Mouse (Mus musculus): ENCODE data around the gene Slc30a10. TPM values are rescaled to one million over a fixed set of nuclear protein-coding genes. Genes with fewer than 3 reads are reported as not detected.

The Slc30a10 gene
- total and polyA plus RNA-seq, 2 experiments, result 7.6 to 26.6 TPM

DNA sequence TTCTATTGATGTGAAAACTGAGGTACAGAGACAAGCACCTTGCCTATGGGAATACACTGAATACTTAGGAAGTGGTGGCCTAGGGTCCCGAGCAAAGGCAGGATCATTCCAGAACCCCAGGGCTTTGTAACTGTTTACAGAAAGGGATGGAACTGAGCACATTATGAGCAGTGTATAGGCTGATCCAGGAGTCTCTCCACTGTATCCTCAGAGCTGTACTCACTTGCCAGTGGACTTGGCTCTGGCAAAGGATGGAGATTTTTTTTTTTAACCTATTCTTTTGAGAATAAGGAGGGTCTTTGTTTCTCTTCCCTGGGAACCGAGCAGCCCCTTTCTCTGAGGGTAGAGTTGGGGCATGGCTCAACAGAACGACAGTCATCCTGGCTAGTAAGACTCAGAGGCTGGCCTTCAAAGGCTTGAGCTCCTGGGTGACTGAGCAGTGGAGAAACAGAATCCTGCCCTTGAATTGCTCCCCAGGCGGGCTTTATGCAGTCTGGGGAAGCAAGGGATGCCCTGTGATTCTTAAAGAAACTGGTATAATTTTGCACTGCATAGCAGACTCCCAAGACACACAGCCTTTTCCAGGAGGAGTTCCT lies 38.9 kb downstream of the Slc30a10 start:
- TF ChIP-seq POLR2A (IDR thresholded peaks at IDR 0.05; ENCODE audit: extremely low read depth, insufficient read depth, low read length), result no peak
- TF ChIP-seq CTCF (IDR thresholded peaks at IDR 0.05; ENCODE audit: low read depth, low read length), result no peak
- 72% methylated on average over 4 of the region's 4 CpGs for WGBS
- no peaks in the 10 kb centered on the region for H3K4me1 ChIP-seq (ENCODE audit: control insufficient read depth, insufficient read depth, low read length)
- no peaks in the 10 kb centered on the region for H3K36me3 ChIP-seq (ENCODE audit: control insufficient read depth, insufficient read depth, low read length)
- H3K27me3 ChIP-seq (ENCODE audit: control insufficient read depth, insufficient read depth, low read length), result no peaks in the 10 kb centered on the region
- no peak overlapping the region for H3K4me3 ChIP-seq (ENCODE audit: insufficient read depth, low read depth, low read length)
- no peak overlapping the region for H3K27ac ChIP-seq (replicated peaks; ENCODE audit: insufficient read depth, low read depth, low read length)
- no peak for DNase-seq (ENCODE audit: extremely low read depth, low read depth, low spot score)
- H3K9ac ChIP-seq (ENCODE audit: low read depth, low read length), result no peak overlapping the region
- H3K79me2 ChIP-seq (ENCODE audit: control insufficient read depth, insufficient read depth, low read length), result no peaks in the 10 kb centered on the region

DNA sequence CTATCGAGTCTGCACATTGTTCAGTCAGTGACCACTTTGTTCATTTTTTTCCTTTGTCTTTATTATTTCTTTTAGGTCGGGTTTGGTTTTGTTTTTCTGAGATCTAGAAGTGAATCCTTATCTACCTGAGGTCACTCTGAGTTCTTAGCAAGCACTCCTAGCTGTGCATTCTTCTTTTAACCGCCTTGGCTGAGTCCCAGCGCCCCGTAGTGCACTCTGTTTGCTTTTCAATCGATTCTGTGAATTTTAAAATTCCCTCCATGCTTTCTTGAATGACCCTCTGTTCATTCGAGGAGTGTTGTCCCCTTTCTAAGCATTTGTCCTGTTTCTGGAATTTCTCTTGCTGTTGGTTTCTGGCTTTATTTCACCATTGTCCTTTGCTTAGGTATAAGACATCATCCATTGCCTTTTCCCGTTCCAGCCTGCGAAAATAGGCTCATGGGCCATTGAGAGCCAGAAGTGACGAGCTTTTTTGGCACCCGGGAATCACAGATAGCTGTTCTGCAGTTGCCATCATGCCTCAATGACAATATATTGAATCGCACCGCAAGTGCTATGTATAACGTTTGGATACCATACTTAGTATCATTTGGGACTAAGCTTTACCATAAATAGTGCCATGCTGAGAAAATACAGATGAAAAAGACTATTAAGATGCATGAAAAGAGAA lies 42.3 kb downstream of the Slc30a10 start:
- TF ChIP-seq POLR2A (IDR thresholded peaks at IDR 0.05; ENCODE audit: extremely low read depth, insufficient read depth, low read length), result no peak
- TF ChIP-seq CTCF (IDR thresholded peaks at IDR 0.05; ENCODE audit: low read depth, low read length), result no peak
- H3K79me2 ChIP-seq (ENCODE audit: control insufficient read depth, insufficient read depth, low read length), result no peaks in the 10 kb centered on the region
- H3K27ac ChIP-seq (replicated peaks; ENCODE audit: insufficient read depth, low read depth, low read length), result no peak overlapping the region
- 62% methylated on average over 14 of the region's 14 CpGs for WGBS
- no peaks in the 10 kb centered on the region for H3K27me3 ChIP-seq (ENCODE audit: control insufficient read depth, insufficient read depth, low read length)
- no peaks in the 10 kb centered on the region for H3K36me3 ChIP-seq (ENCODE audit: control insufficient read depth, insufficient read depth, low read length)
- H3K9ac ChIP-seq (ENCODE audit: low read depth, low read length), result no peak overlapping the region
- no peak overlapping the region for H3K4me3 ChIP-seq (ENCODE audit: insufficient read depth, low read depth, low read length)
- DNase-seq (ENCODE audit: extremely low read depth, low read depth, low spot score), result no peak
- no peaks in the 10 kb centered on the region for H3K4me1 ChIP-seq (ENCODE audit: control insufficient read depth, insufficient read depth, low read length)

DNA sequence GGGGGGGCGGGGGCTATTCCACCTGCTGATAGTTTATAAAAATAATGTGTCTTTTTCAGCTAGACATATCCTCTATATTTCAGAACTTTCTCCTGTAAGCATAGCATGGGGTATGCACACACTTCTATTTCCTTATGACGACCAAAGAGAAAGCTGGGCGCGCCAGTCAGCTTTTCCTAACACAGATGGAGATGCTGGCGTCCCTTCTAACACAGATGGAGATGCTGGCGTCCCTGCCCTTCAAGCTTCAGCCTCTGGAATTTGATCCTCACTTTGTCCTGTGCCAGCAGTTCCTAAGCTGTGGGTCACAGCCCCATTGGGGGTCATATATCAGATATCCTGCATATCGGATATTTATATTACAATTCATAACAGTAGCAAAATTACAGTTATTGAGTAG lies 46.0 kb downstream of the Slc30a10 start:
- 84% methylated on average over 7 of the region's 7 CpGs for WGBS
- TF ChIP-seq CTCF (IDR thresholded peaks at IDR 0.05; ENCODE audit: low read depth, low read length) (no peak), POLR2A (IDR thresholded peaks at IDR 0.05; ENCODE audit: extremely low read depth, insufficient read depth, low read length) (no peak)
- Histone ChIP-seq H3K27me3 (ENCODE audit: control insufficient read depth, insufficient read depth, low read length) (no peaks in the 10 kb centered on the region), H3K27ac (replicated peaks; ENCODE audit: insufficient read depth, low read depth, low read length) (no peak overlapping the region), H3K9ac (ENCODE audit: low read depth, low read length) (no peak overlapping the region), H3K4me1 (ENCODE audit: control insufficient read depth, insufficient read depth, low read length) (no peaks in the 10 kb centered on the region), H3K36me3 (ENCODE audit: control insufficient read depth, insufficient read depth, low read length) (no peaks in the 10 kb centered on the region), H3K79me2 (ENCODE audit: control insufficient read depth, insufficient read depth, low read length) (no peaks in the 10 kb centered on the region), H3K4me3 (ENCODE audit: insufficient read depth, low read depth, low read length) (no peak overlapping the region)
- no peak for DNase-seq (ENCODE audit: extremely low read depth, low read depth, low spot score)

DNA sequence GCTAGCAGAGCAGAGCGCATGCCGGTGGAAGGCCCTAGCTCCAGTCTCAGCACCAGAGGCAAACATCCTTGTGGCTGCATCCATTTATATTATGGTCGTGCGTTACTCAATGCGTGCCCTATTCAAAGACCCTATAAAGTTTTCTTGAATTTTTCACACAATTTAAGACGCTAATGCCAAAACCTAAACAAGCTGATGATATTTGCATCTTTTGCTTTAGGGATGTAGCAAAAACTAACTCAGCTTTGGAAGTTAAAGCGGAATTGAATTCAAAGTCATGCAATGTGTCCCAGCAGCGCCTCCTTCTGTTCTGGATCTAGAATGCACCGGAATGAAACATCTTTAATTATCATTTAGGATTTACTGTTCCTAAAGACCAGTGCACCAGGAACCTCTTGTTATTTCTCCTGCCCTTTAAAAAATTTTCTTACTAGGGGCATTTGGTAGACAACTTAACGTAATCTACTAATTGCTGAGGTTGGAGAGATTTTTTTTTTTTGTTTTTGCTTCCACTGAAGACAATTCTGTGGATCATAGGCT lies 47.2 kb downstream of the Slc30a10 start:
- peak; percentile 33 for DNase-seq (ENCODE audit: extremely low read depth, low read depth, low spot score)
- 35% methylated on average over 10 of the region's 10 CpGs for WGBS
- no peaks in the 10 kb centered on the region for H3K79me2 ChIP-seq (ENCODE audit: control insufficient read depth, insufficient read depth, low read length)
- no peak overlapping the region for H3K9ac ChIP-seq (ENCODE audit: low read depth, low read length)
- peak; percentile 45 for TF ChIP-seq CTCF (IDR thresholded peaks at IDR 0.05; ENCODE audit: low read depth, low read length)
- no peak for TF ChIP-seq POLR2A (IDR thresholded peaks at IDR 0.05; ENCODE audit: extremely low read depth, insufficient read depth, low read length)
- no peaks in the 10 kb centered on the region for H3K4me1 ChIP-seq (ENCODE audit: control insufficient read depth, insufficient read depth, low read length)
- no peak overlapping the region for H3K27ac ChIP-seq (replicated peaks; ENCODE audit: insufficient read depth, low read depth, low read length)
- no peaks in the 10 kb centered on the region for H3K36me3 ChIP-seq (ENCODE audit: control insufficient read depth, insufficient read depth, low read length)
- no peak overlapping the region for H3K4me3 ChIP-seq (ENCODE audit: insufficient read depth, low read depth, low read length)
- H3K27me3 ChIP-seq (ENCODE audit: control insufficient read depth, insufficient read depth, low read length), result no peaks in the 10 kb centered on the region

DNA sequence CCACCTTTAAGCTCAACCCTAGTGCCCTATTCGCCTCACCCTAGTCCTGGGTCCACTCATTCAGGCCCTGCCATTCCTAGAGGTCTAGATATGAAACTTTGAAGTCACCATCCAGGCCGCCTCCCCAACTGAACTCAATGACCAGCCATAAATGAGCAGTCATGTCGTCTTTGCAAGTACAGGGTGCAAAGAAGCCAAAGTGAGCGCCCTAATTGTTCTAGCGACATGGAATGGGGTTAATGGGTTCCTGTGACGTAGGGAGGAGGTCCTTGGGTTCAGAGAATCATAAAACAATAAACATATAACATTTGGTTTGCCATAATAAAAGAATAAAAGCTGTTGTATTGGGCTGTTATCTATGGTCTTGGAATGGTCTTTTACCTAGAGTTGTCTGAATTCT lies 47.9 kb downstream of the Slc30a10 start:
- TF ChIP-seq CTCF (IDR thresholded peaks at IDR 0.05; ENCODE audit: low read depth, low read length), result no peak
- no peak for TF ChIP-seq POLR2A (IDR thresholded peaks at IDR 0.05; ENCODE audit: extremely low read depth, insufficient read depth, low read length)
- Histone ChIP-seq H3K27ac (replicated peaks; ENCODE audit: insufficient read depth, low read depth, low read length) (no peak overlapping the region), H3K27me3 (ENCODE audit: control insufficient read depth, insufficient read depth, low read length) (no peaks in the 10 kb centered on the region), H3K4me1 (ENCODE audit: control insufficient read depth, insufficient read depth, low read length) (no peaks in the 10 kb centered on the region), H3K4me3 (ENCODE audit: insufficient read depth, low read depth, low read length) (no peak overlapping the region), H3K36me3 (ENCODE audit: control insufficient read depth, insufficient read depth, low read length) (no peaks in the 10 kb centered on the region), H3K9ac (ENCODE audit: low read depth, low read length) (no peak overlapping the region), H3K79me2 (ENCODE audit: control insufficient read depth, insufficient read depth, low read length) (no peaks in the 10 kb centered on the region)
- no peak for DNase-seq (ENCODE audit: extremely low read depth, low read depth, low spot score)
- WGBS, result 57% methylated on average over 6 of the region's 6 CpGs

DNA sequence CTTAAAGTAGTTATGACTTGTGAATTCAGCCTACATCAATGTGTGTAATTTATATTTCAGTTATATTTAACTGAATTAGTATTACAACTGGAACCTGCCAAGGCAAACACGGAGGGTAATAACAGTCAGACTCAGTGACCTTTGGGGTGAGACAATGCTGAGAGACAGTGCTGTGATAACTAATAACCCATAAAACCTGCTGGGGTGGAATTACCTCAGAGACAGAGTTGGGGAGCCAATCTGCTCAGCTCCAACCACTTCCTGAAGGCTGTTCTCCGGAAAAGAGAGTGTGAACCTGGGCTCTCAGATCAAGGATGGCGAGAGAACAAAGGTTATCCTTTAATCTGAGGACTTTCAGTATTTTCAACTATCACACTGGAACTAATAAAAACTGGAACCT lies 54.4 kb downstream of the Slc30a10 start:
- Histone ChIP-seq H3K79me2 (ENCODE audit: control insufficient read depth, insufficient read depth, low read length) (no peaks in the 10 kb centered on the region), H3K4me1 (ENCODE audit: control insufficient read depth, insufficient read depth, low read length) (no peaks in the 10 kb centered on the region), H3K27me3 (ENCODE audit: control insufficient read depth, insufficient read depth, low read length) (peaks cover 7% of the 10 kb centered on the region; the same call in 1 of the 2 replicates), H3K27ac (replicated peaks; ENCODE audit: insufficient read depth, low read depth, low read length) (no peak overlapping the region), H3K4me3 (ENCODE audit: insufficient read depth, low read depth, low read length) (no peak overlapping the region), H3K36me3 (ENCODE audit: control insufficient read depth, insufficient read depth, low read length) (no peaks in the 10 kb centered on the region), H3K9ac (ENCODE audit: low read depth, low read length) (no peak overlapping the region)
- no peak for DNase-seq (ENCODE audit: extremely low read depth, low read depth, low spot score)
- 46% methylated on average over 3 of the region's 3 CpGs for whole genome bisulfite sequencing
- no peak for TF ChIP-seq POLR2A (IDR thresholded peaks at IDR 0.05; ENCODE audit: extremely low read depth, insufficient read depth, low read length)
- TF ChIP-seq CTCF (IDR thresholded peaks at IDR 0.05; ENCODE audit: low read depth, low read length), result no peak
